Mouse (Mus musculus): ENCODE measurements around the gene Kcnip4. TPM values are rescaled to one million over a fixed set of nuclear protein-coding genes. Genes with fewer than 3 reads are reported as not detected.

Gene Kcnip4
- polyA plus RNA-seq, 1 experiment from 2014 or later, result 0.66 TPM

DNA sequence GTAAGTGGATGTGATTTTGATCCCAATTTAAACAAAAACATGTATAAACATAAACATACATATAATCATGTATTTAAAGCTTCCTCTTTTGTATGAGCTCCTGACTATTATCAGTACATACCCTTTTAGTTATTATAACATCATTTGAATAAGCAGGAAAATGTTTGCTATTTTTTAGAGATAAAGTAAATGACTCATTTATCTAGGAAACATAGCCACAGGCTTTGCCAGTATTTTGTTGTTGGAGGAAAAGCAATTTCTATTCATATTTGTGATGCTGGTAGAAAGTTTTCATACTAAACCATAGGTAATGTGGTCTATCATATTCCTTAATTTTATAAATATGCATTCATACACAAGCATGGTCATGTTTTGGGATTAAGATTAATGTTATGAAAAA, 1022.3 kb downstream of the Kcnip4 start:
- Histone ChIP-seq H3K4me2 (ENCODE audit: low read depth, low read length) (no peak overlapping the region), H3K4me3 (ENCODE audit: low read length) (no peak overlapping the region), H3K9me3 (replicated peaks; ENCODE audit: control insufficient read depth, low read length) (no peaks in the 10 kb centered on the region), H3K9ac (ENCODE audit: low read length) (no peak overlapping the region), H3K4me1 (ENCODE audit: control insufficient read depth, insufficient read depth, low read length) (no peaks in the 10 kb centered on the region), H3K36me3 (ENCODE audit: control insufficient read depth, insufficient read depth) (no peaks in the 10 kb centered on the region), H3K27me3 (ENCODE audit: control insufficient read depth, insufficient read depth, low read length) (no peaks in the 10 kb centered on the region), H3K27ac (ENCODE audit: low read length) (no peak overlapping the region)
- ATAC-seq (replicated peaks; ENCODE audit: extremely low read depth, insufficient read depth, low FRiP score), result no peak

DNA sequence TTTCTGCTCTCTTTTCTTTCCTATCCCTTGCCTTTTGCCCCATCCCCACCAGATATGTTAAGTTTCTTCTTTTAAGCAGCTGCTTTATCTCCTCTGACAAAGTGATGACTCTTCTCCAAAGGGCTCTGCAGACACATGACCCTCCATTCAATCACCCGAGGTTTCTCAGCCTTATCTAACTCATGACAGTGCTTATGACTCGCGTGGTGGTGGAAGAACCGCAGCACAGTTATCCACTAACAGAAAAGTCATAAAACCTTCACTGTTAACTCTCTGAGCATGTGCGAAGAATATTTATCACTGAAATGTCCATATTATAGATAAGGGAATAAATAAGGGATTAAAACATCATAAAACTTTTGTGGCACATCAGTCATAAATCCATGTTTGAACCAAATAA, 1024.5 kb downstream of the Kcnip4 start:
- H3K4me3 ChIP-seq (ENCODE audit: low read length), result no peak overlapping the region
- H3K9me3 ChIP-seq (replicated peaks; ENCODE audit: control insufficient read depth, low read length), result no peaks in the 10 kb centered on the region
- no peak overlapping the region for H3K9ac ChIP-seq (ENCODE audit: low read length)
- H3K27me3 ChIP-seq (ENCODE audit: control insufficient read depth, insufficient read depth, low read length), result no peaks in the 10 kb centered on the region
- H3K36me3 ChIP-seq (ENCODE audit: control insufficient read depth, insufficient read depth), result no peaks in the 10 kb centered on the region
- no peak for ATAC-seq (replicated peaks; ENCODE audit: extremely low read depth, insufficient read depth, low FRiP score)
- no peak overlapping the region for H3K4me2 ChIP-seq (ENCODE audit: low read depth, low read length)
- 28% methylated on average over 5 of the region's 5 CpGs for WGBS
- H3K27ac ChIP-seq (ENCODE audit: low read length), result no peak overlapping the region
- H3K4me1 ChIP-seq (ENCODE audit: control insufficient read depth, insufficient read depth, low read length), result no peaks in the 10 kb centered on the region

DNA sequence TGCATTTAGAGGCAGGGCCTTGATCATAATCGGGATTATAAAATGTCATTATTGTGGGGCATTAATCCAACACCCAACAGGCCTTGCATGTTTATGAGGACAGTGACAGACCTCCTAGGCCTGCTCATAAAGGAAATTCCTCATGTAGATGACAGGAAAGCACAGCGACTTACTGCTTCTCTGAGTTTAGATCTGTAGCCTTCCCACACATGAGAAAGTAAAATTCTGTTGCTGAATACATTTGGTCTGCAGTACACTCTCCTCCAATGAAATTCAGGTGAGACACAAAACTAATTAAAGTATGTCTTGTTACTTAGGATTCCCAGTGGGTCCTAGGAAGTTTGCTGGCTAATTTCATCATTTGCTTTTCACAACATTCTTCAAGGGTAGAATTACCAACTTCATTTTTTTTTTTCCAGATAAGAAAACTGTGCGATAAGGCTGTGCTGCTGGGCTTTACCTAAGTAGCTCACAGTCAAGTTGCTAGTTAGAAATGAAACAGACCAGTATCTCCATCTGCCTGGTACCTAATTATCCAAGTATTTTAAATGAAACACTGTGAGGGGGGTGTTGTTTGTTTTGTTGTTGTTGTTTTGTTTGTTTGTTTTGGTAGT, 1033.7 kb downstream of the Kcnip4 start:
- no peak for ATAC-seq (replicated peaks; ENCODE audit: extremely low read depth, insufficient read depth, low FRiP score)
- no peak overlapping the region for H3K9ac ChIP-seq (ENCODE audit: low read length)
- no peak overlapping the region for H3K4me2 ChIP-seq (ENCODE audit: low read depth, low read length)
- no peak overlapping the region for H3K27ac ChIP-seq (ENCODE audit: low read length)
- H3K9me3 ChIP-seq (replicated peaks; ENCODE audit: control insufficient read depth, low read length), result no peaks in the 10 kb centered on the region
- no peaks in the 10 kb centered on the region for H3K36me3 ChIP-seq (ENCODE audit: control insufficient read depth, insufficient read depth)
- no peaks in the 10 kb centered on the region for H3K27me3 ChIP-seq (ENCODE audit: control insufficient read depth, insufficient read depth, low read length)
- no peaks in the 10 kb centered on the region for H3K4me1 ChIP-seq (ENCODE audit: control insufficient read depth, insufficient read depth, low read length)
- no peak overlapping the region for H3K4me3 ChIP-seq (ENCODE audit: low read length)
- 63% methylated on average over 3 of the region's 3 CpGs for WGBS

DNA sequence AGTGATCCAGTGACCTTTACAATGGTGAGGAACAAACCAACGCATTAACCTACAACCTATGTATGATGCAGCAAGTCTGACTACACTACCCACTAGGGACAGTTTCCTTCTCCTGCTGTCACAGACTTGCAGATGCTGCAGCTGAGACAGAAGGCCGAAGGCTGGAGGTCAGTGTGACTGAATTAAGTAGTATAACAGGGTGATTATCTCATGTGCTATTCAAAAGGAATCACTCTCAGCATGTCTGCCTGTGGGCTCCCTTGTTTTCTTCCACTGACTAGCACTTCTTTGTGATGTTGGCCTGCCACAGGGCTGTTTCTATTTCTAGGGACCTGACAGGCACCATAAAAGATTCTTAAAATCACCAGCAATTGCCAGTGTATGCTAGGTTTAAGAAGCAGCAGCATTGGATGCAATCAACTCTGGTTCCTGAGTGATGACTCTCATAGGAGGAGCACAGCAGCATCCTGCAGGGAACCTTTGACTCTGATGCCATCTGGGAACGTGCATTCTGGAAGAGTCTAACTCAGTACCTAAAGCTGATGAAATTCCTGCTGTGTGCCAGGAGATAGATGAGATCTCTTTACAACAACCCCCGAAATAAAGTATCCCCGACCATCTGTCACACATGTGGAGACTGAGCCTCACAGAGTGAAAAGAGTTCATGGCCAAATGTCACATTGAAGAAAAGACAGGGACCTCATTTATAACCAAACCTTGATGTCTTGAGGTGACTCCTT, 1035.0 kb downstream of the Kcnip4 start:
- no peaks in the 10 kb centered on the region for H3K9me3 ChIP-seq (replicated peaks; ENCODE audit: control insufficient read depth, low read length)
- no peak overlapping the region for H3K27ac ChIP-seq (ENCODE audit: low read length)
- WGBS, result 51% methylated on average over 5 of the region's 5 CpGs

DNA sequence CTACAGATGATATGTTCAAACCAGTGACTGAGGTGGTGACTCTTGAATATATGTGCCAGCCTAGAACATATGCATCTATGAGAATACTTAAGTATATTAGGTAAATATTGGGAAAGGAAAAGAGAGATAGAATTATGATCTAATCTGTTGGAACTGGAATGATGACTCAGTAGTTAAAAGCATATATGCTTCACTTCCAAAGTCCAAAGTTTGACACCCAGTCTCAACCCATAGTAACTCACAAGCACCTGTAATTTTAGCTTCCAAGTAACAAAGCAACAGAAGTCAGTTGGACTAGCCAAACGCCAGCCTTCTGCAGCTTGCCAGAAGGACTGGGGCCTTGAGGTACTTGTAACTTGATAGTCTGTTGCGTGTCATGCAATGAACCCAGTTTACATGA, 1041.6 kb downstream of the Kcnip4 start:
- H3K4me1 ChIP-seq (ENCODE audit: control insufficient read depth, insufficient read depth, low read length), result no peaks in the 10 kb centered on the region
- no peaks in the 10 kb centered on the region for H3K9me3 ChIP-seq (replicated peaks; ENCODE audit: control insufficient read depth, low read length)
- H3K4me3 ChIP-seq (ENCODE audit: low read length), result no peak overlapping the region
- H3K36me3 ChIP-seq (ENCODE audit: control insufficient read depth, insufficient read depth), result no peaks in the 10 kb centered on the region
- no peak overlapping the region for H3K4me2 ChIP-seq (ENCODE audit: low read depth, low read length)
- H3K27me3 ChIP-seq (ENCODE audit: control insufficient read depth, insufficient read depth, low read length), result no peaks in the 10 kb centered on the region
- H3K9ac ChIP-seq (ENCODE audit: low read length), result no peak overlapping the region
- no peak for ATAC-seq (replicated peaks; ENCODE audit: extremely low read depth, insufficient read depth, low FRiP score)
- no peak overlapping the region for H3K27ac ChIP-seq (ENCODE audit: low read length)
- 64% methylated on average over 2 of the region's 2 CpGs for WGBS

More for the DNA sequence above, 1035.0 kb downstream of the Kcnip4 start:
- ATAC-seq (replicated peaks; ENCODE audit: extremely low read depth, insufficient read depth, low FRiP score), result no peak
- Histone ChIP-seq H3K4me1 (ENCODE audit: control insufficient read depth, insufficient read depth, low read length) (no peaks in the 10 kb centered on the region), H3K4me2 (ENCODE audit: low read depth, low read length) (no peak overlapping the region), H3K9ac (ENCODE audit: low read length) (no peak overlapping the region), H3K4me3 (ENCODE audit: low read length) (no peak overlapping the region), H3K36me3 (ENCODE audit: control insufficient read depth, insufficient read depth) (no peaks in the 10 kb centered on the region), H3K27me3 (ENCODE audit: control insufficient read depth, insufficient read depth, low read length) (no peaks in the 10 kb centered on the region)

DNA sequence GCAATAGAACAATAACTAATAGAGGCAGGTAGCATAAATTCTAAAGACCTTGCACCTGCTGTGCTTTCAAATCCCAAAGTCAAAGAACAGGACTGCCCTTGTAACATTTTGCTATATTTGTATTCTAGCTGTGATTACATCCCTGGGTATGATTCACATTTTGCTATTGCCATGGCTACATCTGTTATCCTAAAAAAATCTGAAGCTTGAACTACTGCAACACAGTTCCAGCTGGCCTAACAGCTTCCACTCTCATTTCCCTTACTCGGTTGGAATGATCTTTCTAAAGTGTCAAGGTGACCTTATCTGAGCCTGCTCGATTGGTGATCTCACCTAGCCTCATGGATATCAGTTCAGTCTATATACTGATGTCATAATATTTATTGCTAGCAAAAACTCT, 1064.5 kb downstream of the Kcnip4 start:
- WGBS, result 50% methylated on average over 2 of the region's 2 CpGs
- H3K4me2 ChIP-seq (ENCODE audit: low read depth, low read length), result no peak overlapping the region
- H3K36me3 ChIP-seq (ENCODE audit: control insufficient read depth, insufficient read depth), result no peaks in the 10 kb centered on the region
- H3K9ac ChIP-seq (ENCODE audit: low read length), result no peak overlapping the region
- H3K27me3 ChIP-seq (ENCODE audit: control insufficient read depth, insufficient read depth, low read length), result no peaks in the 10 kb centered on the region
- no peak for ATAC-seq (replicated peaks; ENCODE audit: extremely low read depth, insufficient read depth, low FRiP score)
- no peak overlapping the region for H3K27ac ChIP-seq (ENCODE audit: low read length)
- H3K4me1 ChIP-seq (ENCODE audit: control insufficient read depth, insufficient read depth, low read length), result no peaks in the 10 kb centered on the region
- no peaks in the 10 kb centered on the region for H3K9me3 ChIP-seq (replicated peaks; ENCODE audit: control insufficient read depth, low read length)
- H3K4me3 ChIP-seq (ENCODE audit: low read length), result no peak overlapping the region

DNA sequence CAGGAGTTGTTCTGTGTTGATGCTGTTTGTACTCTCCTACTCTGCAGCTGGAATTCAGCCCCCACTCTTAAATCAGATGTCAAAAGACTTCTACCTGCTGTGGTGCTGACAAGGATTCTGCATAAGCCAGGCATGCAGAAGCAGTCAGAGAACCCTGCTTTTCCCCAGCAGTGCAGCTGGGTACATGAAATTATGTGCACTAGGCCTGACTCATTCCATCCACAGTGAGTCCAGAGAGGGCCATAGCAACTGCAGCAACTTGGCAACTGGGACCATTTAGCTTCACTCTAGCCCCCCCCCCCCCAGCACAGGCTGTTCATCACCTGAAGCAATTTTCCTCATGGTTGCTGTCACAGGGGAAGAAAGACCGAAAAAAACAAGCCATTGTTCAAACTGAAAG, 1075.8 kb downstream of the Kcnip4 start:
- H3K4me2 ChIP-seq (ENCODE audit: low read depth, low read length), result no peak overlapping the region
- no peaks in the 10 kb centered on the region for H3K27me3 ChIP-seq (ENCODE audit: control insufficient read depth, insufficient read depth, low read length)
- H3K4me1 ChIP-seq (ENCODE audit: control insufficient read depth, insufficient read depth, low read length), result no peaks in the 10 kb centered on the region
- ATAC-seq (replicated peaks; ENCODE audit: extremely low read depth, insufficient read depth, low FRiP score), result no peak
- H3K27ac ChIP-seq (ENCODE audit: low read length), result no peak overlapping the region
- H3K36me3 ChIP-seq (ENCODE audit: control insufficient read depth, insufficient read depth), result no peaks in the 10 kb centered on the region
- H3K9ac ChIP-seq (ENCODE audit: low read length), result no peak overlapping the region
- 59% methylated on average over 1 of the region's 1 CpGs for WGBS
- H3K9me3 ChIP-seq (replicated peaks; ENCODE audit: control insufficient read depth, low read length), result no peaks in the 10 kb centered on the region
- H3K4me3 ChIP-seq (ENCODE audit: low read length), result no peak overlapping the region

DNA sequence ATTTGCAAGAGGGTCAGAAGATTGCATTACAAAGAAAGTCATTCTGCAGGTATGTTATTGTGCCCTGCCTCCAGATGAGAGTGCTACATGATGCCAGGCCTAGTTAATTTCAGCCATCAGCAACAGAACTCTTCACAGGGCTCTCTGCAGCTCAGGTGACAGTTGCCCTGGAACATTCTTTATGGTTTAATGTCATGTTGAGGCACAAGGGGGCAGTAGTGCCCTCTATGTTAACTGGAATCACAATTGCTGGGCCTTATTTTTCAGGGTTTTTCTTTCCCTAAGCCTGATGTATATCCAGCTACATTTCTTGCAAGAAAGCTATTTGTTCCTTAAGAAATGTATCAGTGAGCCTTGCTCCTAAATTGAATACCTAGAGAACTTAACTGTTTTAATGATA, 1094.2 kb downstream of the Kcnip4 start:
- ATAC-seq (replicated peaks; ENCODE audit: extremely low read depth, insufficient read depth, low FRiP score), result no peak
- no peak overlapping the region for H3K4me3 ChIP-seq (ENCODE audit: low read length)

DNA sequence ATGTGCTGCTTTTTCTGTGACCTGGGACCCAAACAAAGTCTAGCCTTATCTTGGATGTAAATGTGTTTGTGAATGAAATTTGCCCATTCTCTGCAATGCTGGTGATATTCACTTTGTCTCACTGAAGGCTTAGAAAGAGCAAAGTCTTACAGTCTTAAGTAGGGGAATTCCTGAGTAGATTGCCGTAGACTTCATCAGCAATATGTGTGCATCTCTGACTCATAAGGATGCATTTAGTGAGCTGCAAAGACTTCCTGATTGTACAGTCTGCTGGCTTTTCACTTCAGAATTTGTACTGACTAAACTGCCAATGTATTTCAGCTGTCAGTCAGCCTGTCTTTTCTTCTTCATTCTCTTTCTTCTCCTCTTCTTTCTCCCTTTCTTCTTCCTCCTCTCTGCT, 1102.8 kb downstream of the Kcnip4 start:
- H3K9me3 ChIP-seq (replicated peaks; ENCODE audit: control insufficient read depth, low read length), result no peaks in the 10 kb centered on the region
- no peak overlapping the region for H3K4me2 ChIP-seq (ENCODE audit: low read depth, low read length)
- H3K27ac ChIP-seq (ENCODE audit: low read length), result no peak overlapping the region
- no peak overlapping the region for H3K4me3 ChIP-seq (ENCODE audit: low read length)
- no peaks in the 10 kb centered on the region for H3K36me3 ChIP-seq (ENCODE audit: control insufficient read depth, insufficient read depth)
- H3K9ac ChIP-seq (ENCODE audit: low read length), result no peak overlapping the region
- no peaks in the 10 kb centered on the region for H3K27me3 ChIP-seq (ENCODE audit: control insufficient read depth, insufficient read depth, low read length)
- WGBS, result 90% methylated on average over 1 of the region's 1 CpGs
- no peak for ATAC-seq (replicated peaks; ENCODE audit: extremely low read depth, insufficient read depth, low FRiP score)
- H3K4me1 ChIP-seq (ENCODE audit: control insufficient read depth, insufficient read depth, low read length), result no peaks in the 10 kb centered on the region

More for the DNA sequence above, 1094.2 kb downstream of the Kcnip4 start:
- Histone ChIP-seq H3K9me3 (replicated peaks; ENCODE audit: control insufficient read depth, low read length) (no peaks in the 10 kb centered on the region), H3K36me3 (ENCODE audit: control insufficient read depth, insufficient read depth) (no peaks in the 10 kb centered on the region), H3K4me1 (ENCODE audit: control insufficient read depth, insufficient read depth, low read length) (no peaks in the 10 kb centered on the region), H3K9ac (ENCODE audit: low read length) (no peak overlapping the region), H3K27me3 (ENCODE audit: control insufficient read depth, insufficient read depth, low read length) (no peaks in the 10 kb centered on the region), H3K4me2 (ENCODE audit: low read depth, low read length) (no peak overlapping the region), H3K27ac (ENCODE audit: low read length) (no peak overlapping the region)
